Mouse (Mus musculus): Measurements from ENCODE around the gene Tcn2.
"Not testable (repeated sequence)": the region's sequence is repeated elsewhere in the genome, so short reads cannot be mapped to it uniquely, and the experiment has no call there.

Gene Tcn2

GRCm38 (mm10) chr11:3925916-3926315 is 6.0 kb downstream of the Tcn2 start:
- no peak for DNase-seq

GRCm38 (mm10) chr11:3922731-3923130 is 9.2 kb downstream of the Tcn2 start:
- DNase-seq, result no peak

- DNase-seq, result no peak
Observed at GRCm38 (mm10) chr11:3922115-3922514, 9.8 kb downstream of the Tcn2 start.

GRCm38 (mm10) chr11:3921281-3921850 is 10.6 kb downstream of the Tcn2 start:
- peak; percentile 61 for DNase-seq

DNA sequence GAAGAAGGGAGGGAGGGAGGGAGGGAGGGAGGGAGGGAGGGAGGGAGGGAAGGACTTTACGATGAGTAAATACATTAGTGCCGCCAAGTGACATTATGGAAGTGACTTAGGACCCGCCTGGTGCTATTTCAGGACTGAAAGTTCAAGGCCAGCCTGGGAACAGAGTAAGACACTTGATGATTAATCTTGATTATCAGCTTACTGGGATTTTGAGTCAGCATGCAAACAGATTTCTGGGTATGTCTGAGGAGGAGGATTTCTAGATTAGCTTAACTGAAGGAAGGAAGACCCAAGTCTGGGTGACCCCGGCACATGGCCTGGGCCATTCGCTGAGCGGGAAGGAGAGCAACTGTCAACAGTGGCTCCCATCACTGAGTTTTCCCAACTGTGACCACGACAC is 11.5 kb downstream of the Tcn2 start:
- no peak for DNase-seq

DNA sequence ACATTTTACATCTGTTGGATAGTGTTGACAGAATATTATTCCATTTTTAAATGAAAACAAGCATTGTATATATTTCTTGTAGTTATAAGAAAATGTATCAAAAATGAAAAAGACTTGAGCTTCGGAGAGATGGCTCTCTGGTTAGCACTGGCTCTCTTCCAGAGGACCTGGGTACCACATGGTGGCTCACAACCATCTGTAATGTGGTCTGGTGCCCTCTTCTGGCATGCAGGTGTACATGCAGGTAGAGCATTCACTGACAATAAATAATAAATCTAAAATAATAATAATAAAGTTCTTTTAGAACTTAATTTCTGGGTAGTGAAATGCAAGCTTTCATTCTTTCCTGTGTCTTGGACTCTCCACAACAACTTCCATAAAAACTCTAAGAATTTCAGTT is 13.2 kb downstream of the Tcn2 start:
- DNase-seq, result peak; percentile 45

- DNase-seq, result peak; percentile 92
Observed at GRCm38 (mm10) chr11:3914109-3914840, 17.7 kb downstream of the Tcn2 start, which contains the start of gene Slc35e4. TSS of gene Slc35e4 (minus strand) at chr11:3914664.

GRCm38 (mm10) chr11:3913316-3914108 is 18.4 kb downstream of the Tcn2 start:
- DNase-seq, result peak; percentile 94

- DNase-seq, result peak; percentile 39
Observed at GRCm38 (mm10) chr11:3912875-3913271, 19.1 kb downstream of the Tcn2 start.

DNA sequence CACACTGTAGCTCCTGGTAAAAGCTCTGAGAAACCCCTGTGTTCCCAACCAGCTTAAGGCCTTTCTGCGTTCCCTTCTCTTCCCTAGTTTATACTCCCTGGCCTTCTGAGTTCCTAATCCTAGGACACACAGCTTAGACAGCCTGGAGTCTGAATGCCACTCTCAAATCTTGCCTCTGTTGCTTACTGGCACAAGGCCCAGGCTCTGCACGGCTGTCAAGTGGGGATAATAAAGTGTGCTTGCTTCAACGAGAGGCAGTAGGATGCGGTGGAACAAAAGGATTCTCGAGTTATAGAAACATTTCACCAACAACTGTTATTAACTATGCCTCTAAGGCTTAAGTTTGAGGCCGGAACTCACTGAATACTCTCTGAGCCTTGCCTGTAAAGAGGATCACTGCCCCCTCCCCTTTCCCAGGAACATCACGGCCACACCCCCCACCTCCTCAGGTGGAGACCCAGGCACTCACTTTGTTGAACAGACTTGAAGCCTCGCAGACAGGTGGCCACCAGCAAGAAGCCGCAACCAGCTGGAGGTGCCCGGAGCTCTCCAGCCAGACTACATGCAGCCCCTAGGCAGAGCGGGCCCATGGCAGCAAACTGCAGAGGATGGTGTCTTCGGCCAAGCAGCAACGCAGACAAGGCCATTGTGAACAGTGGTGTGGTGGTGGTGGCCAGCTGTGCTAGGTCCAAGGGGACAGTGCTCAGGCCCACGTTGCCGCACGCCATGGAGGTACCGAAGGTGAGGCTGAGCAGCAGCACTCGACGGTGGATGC is 19.7 kb downstream of the Tcn2 start:
- DNase-seq, result peak; percentile 43

- not testable (repeated sequence) for DNase-seq
Observed at GRCm38 (mm10) chr11:3911440-3911839, 20.5 kb downstream of the Tcn2 start.

DNA sequence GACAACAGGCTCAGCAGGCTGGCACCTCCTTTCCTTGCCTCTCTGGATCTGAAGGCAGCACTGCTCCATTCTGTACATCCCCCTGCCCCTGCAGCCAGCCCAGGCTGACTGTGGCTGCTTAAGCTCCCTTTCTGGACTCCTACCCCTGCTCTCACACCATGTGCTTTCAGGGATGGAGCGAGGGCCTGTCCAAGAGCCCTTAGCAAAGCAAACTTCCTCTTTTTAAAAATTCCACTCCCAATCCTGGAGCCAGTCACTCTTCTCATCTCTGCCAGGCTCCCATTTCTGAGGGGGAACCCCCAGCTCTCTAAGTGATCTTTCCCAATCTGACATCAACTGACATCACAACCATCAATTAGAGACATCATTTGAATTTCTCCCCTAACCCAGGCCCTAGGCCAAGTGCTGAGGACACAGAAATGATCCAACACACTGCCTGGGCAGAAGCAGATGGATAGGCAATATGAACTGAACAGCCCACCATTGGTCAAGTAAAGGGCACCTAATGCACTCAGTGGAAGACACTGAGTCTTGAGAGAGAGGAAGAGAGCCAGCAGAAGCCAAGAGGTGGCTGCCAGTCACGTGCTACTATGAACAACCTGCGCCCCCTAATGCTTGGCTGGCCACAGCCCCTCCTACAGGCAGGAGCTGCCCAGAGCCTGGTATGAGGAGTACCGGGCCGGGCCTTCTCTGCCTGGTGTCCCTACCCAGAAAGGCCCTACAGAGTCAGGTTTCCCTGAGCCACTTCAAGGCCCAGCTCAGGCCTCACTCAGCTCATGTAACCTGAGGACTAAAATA is 21.2 kb downstream of the Tcn2 start:
- DNase-seq, result no peak

DNA sequence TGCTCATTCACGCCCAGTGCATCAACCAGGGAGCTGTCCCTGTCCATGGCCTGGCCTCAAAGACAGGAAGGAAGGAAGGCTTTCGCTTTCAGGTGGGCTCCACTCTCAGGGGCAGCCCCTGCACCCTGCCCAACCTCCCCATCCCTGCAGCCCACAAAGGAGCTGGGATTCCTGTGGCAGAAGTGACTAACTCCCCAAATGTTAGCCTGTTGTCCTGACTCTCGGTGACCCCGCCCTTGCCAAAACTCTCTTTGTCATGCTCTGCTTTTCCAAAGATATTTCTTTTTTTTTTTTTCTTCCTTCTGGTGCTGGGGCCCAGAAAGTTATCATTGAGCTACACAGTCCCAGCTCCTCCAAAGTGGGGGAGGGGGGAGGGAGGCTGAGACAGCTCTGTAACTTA is 22.7 kb downstream of the Tcn2 start:
- no peak for DNase-seq

DNA sequence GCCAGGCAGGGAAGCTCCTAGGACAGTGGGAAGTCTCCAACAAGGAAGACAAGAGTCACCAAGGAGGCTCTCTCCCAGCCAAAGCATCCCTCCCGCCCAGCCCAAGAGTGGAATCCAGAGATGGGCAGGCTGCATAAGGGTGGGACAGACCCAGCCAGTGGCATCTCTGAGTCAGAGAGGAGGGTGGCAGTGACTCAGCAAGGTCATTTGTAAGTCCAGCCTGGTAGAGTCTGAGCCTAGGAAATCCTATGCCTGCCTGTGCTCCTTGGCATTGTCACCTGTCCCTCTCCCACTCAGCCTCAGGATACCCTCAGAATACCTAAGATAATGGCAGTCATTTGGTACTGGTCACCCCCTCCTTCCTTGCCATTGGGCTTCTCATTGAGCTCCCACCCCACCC is 26.5 kb downstream of the Tcn2 start:
- no peak for DNase-seq

DNA sequence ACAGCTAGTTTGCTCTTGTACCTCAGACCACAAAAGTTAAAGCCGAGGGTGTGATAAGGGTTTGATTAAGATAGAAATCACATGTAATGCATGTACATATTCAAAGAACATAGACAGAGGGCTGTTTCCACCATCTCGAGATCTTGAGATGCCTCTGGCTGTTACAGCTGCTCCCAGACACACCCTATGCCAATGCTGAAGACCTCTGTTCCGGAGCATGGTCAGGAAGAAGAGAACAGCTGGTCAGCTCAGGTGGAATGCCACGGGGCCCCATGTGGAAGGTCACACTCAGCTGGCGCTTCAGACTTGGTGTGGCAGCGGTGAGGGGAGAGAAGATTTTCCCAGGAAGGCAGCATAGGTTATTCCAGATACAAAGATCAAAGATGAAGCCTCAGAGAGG is 27.3 kb downstream of the Tcn2 start:
- no peak for DNase-seq

DNA sequence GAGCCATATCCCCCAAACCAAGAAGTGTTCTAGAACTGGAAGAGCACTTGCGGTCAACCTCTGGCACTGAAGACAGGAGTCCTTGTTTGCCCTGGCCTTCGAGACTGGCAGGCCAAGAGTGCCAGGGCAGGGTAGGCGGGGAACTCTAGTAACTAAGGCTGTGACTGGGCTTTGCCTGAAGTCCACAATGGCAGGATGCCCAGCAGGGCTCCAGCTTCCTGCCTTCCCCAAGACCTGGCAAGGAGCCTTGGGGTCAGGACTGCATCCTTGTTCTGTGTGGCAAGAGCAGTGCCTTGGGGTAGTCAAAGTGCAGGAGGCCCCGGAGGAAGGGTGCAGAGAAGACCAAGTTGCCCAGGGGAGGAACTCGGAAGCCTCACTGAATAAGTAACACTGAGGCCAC is 28.9 kb downstream of the Tcn2 start:
- peak; percentile 87 for DNase-seq

GRCm38 (mm10) chr11:3902516-3902915 is 29.4 kb downstream of the Tcn2 start:
- DNase-seq, result no peak

DNA sequence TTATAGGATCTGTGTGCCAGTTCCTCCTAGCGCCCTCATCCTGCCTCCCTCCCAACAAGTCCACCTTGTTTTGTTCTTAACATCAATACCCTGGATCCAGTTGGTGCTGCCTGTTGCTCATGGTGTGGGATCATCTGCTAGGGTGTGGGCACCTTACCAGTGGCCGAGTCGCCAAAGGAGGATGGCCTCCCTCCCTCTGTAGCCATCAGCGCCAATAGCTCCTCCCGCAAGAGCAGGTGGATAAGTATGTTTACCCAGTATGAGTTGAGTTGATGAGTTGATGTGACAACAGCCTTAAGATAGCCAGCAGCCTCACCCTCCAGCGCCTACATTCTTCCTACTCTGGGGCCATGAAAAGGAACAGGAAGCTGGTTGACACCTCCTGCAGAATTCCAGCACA is 31.7 kb downstream of the Tcn2 start:
- no peak for DNase-seq

GRCm38 (mm10) chr11:3895933-3896332 is 36.0 kb downstream of the Tcn2 start:
- no peak for DNase-seq

GRCm38 (mm10) chr11:3895458-3895857 is 36.5 kb downstream of the Tcn2 start:
- no peak for DNase-seq

- DNase-seq, result peak; percentile 95
Observed at GRCm38 (mm10) chr11:3894406-3895281, 37.3 kb downstream of the Tcn2 start, which contains the start of the genes 4921536K21Rik and Dusp18. TSS of gene 4921536K21Rik (minus strand) at chr11:3895098. TSS of gene Dusp18 (plus strand) at chr11:3895240.

All from kidney, postnatal 10 days (tissue).